Mouse (Mus musculus): ENCODE results near the gene 2310061I04Rik. TPM values are rescaled to one million over a fixed set of nuclear protein-coding genes. Genes with fewer than 3 reads are reported as not detected.

Gene 2310061I04Rik
- polyA plus RNA-seq, 1 experiment from 2014 or later: 61.5 TPM

GRCm38 (mm10) chr17:35922566-35922965, 25.3 kb upstream of the 2310061I04Rik start:
- ATAC-seq: no peak
- no peaks in the 10 kb centered on the region for H3K27me3 ChIP-seq
- DNase-seq (ENCODE audit: low read depth, low spot score): no peak
- in situ Hi-C loops (cut with MboI; ENCODE audit: low pct_unique_long_range_greater_than_20kb): loop anchor here (25.0 kb wide), 1 partner anchor 1810 kb away; the partner anchor contains the start of genes Brd2 and H2-DMa
- TF ChIP-seq CTCF (IDR thresholded peaks at IDR 0.05): no peak
- CTCF ChIA-PET: no interaction called here
- POLR2A ChIA-PET: interaction anchor here (0.6 kb wide), 1 partner anchor 1980 kb away, joined by 3 read pairs; no protein-coding TSS in a partner anchor

- ChIA-PET POLR2A (interaction anchor here (0.6 kb wide), 1 partner anchor 1008 kb away, joined by 4 read pairs; no protein-coding TSS in a partner anchor), CTCF (interaction anchor here (0.9 kb wide), 1 partner anchor 22 kb away, joined by 3 read pairs; no protein-coding TSS in a partner anchor)
- no peak for TF ChIP-seq CTCF (IDR thresholded peaks at IDR 0.05)
- DNase-seq (ENCODE audit: low read depth, low spot score): no peak
- no peaks in the 10 kb centered on the region for H3K27me3 ChIP-seq
- in situ Hi-C loops (cut with MboI; ENCODE audit: low pct_unique_long_range_greater_than_20kb): loop anchor here (25.0 kb wide), 1 partner anchor 1809 kb away; the partner anchor contains the start of genes Brd2 and H2-DMa
- ATAC-seq: no peak
Measured at GRCm38 (mm10) chr17:35921710-35922109, 24.5 kb upstream of the 2310061I04Rik start.

- POLR2A ChIA-PET: interaction anchor here (0.6 kb wide), 1 partner anchor 1009 kb away, joined by 4 read pairs; no protein-coding TSS in a partner anchor
- H3K27me3 ChIP-seq: no peaks in the 10 kb centered on the region
- CTCF ChIA-PET: interaction anchor here (0.9 kb wide), 1 partner anchor 21 kb away, joined by 3 read pairs; no protein-coding TSS in a partner anchor
- TF ChIP-seq CTCF (IDR thresholded peaks at IDR 0.05): no peak
- DNase-seq (ENCODE audit: low read depth, low spot score) (no peak), ATAC-seq (no peak)
- in situ Hi-C loops (cut with MboI; ENCODE audit: low pct_unique_long_range_greater_than_20kb): loop anchor here (25.0 kb wide), 1 partner anchor 1809 kb away; the partner anchor contains the start of genes Brd2 and H2-DMa
Measured at GRCm38 (mm10) chr17:35920862-35921562, 23.8 kb upstream of the 2310061I04Rik start.

GRCm38 (mm10) chr17:35920384-35920783, 23.2 kb upstream of the 2310061I04Rik start:
- no peaks in the 10 kb centered on the region for H3K27me3 ChIP-seq
- POLR2A ChIA-PET: no interaction called here
- CTCF ChIA-PET: interaction anchor here (2.6 kb wide), 1 partner anchor 73 kb away, joined by 11 read pairs; no protein-coding TSS in a partner anchor
- ATAC-seq (no peak), DNase-seq (ENCODE audit: low read depth, low spot score) (no peak)
- in situ Hi-C loops (cut with MboI; ENCODE audit: low pct_unique_long_range_greater_than_20kb): loop anchor here (25.0 kb wide), 1 partner anchor 1808 kb away; the partner anchor contains the start of genes Brd2 and H2-DMa
- no peak for TF ChIP-seq CTCF (IDR thresholded peaks at IDR 0.05)

- no peaks in the 10 kb centered on the region for H3K27me3 ChIP-seq
- in situ Hi-C loops (cut with MboI; ENCODE audit: low pct_unique_long_range_greater_than_20kb): loop anchor here (5.0 to 25.0 kb wide), 2 partner anchors 83 to 1808 kb away; partner anchors contain the start of genes Brd2, H2-DMa and Tubb5
- ATAC-seq (no peak), DNase-seq (ENCODE audit: low read depth, low spot score) (no peak)
- TF ChIP-seq CTCF (IDR thresholded peaks at IDR 0.05): no peak
- CTCF ChIA-PET: interaction anchor here (2.3 to 2.6 kb wide), 2 partner anchors 13 to 74 kb away, joined by 5 to 11 read pairs; no protein-coding TSS in a partner anchor
- POLR2A ChIA-PET: interaction anchor here (1.0 to 1.3 kb wide), 5 partner anchors 18 to 85 kb away, joined by 3 to 5 read pairs (median 4); no protein-coding TSS in a partner anchor
Measured at GRCm38 (mm10) chr17:35919864-35920301, 22.7 kb upstream of the 2310061I04Rik start.

- DNase-seq (ENCODE audit: low read depth, low spot score) (peak; percentile 82), ATAC-seq (peak; percentile 31)
- no peak for TF ChIP-seq CTCF (IDR thresholded peaks at IDR 0.05)
- POLR2A ChIA-PET: interaction anchor here (0.5 to 1.5 kb wide), 11 partner anchors 12 to 343 kb away, joined by 3 to 5 read pairs (median 4); partner anchors contain the start of genes Flot1 and Ier3
- H3K27me3 ChIP-seq: no peaks in the 10 kb centered on the region
- CTCF ChIA-PET: interaction anchor here (2.3 to 2.6 kb wide), 2 partner anchors 12 to 75 kb away, joined by 5 to 11 read pairs; no protein-coding TSS in a partner anchor
- in situ Hi-C loops (cut with MboI; ENCODE audit: low pct_unique_long_range_greater_than_20kb): loop anchor here (5.0 to 25.0 kb wide), 2 partner anchors 82 to 1807 kb away; partner anchors contain the start of genes Brd2, H2-DMa and Tubb5
Measured at GRCm38 (mm10) chr17:35919060-35919715, 22.0 kb upstream of the 2310061I04Rik start.

GRCm38 (mm10) chr17:35918276-35919059, 21.2 kb upstream of the 2310061I04Rik start:
- H3K27me3 ChIP-seq: no peaks in the 10 kb centered on the region
- ChIA-PET POLR2A (interaction anchor here (0.5 to 1.5 kb wide), 9 partner anchors 10 to 342 kb away, joined by 3 to 5 read pairs (median 3); partner anchors contain the start of gene Flot1), CTCF (interaction anchor here (2.3 to 2.6 kb wide), 2 partner anchors 11 to 75 kb away, joined by 5 to 11 read pairs; no protein-coding TSS in a partner anchor)
- no peak for DNase-seq (ENCODE audit: low read depth, low spot score)
- ATAC-seq: no peak
- no peak for TF ChIP-seq CTCF (IDR thresholded peaks at IDR 0.05)
- in situ Hi-C loops (cut with MboI; ENCODE audit: low pct_unique_long_range_greater_than_20kb): loop anchor here (5.0 to 25.0 kb wide), 2 partner anchors 81 to 1806 kb away; partner anchors contain the start of genes Brd2, H2-DMa and Tubb5

- in situ Hi-C loops (cut with MboI; ENCODE audit: low pct_unique_long_range_greater_than_20kb): loop anchor here (5.0 to 25.0 kb wide), 2 partner anchors 80 to 1805 kb away; partner anchors contain the start of genes Brd2, H2-DMa and Tubb5
- CTCF ChIA-PET: interaction anchor here (2.3 to 2.6 kb wide), 2 partner anchors 10 to 76 kb away, joined by 5 to 11 read pairs; no protein-coding TSS in a partner anchor
- H3K27me3 ChIP-seq: no peaks in the 10 kb centered on the region
- TF ChIP-seq CTCF (IDR thresholded peaks at IDR 0.05): no peak
- DNase-seq (ENCODE audit: low read depth, low spot score) (no peak), ATAC-seq (no peak)
- POLR2A ChIA-PET: interaction anchor here (1.1 to 1.5 kb wide), 2 partner anchors 9 to 81 kb away, joined by 3 to 5 read pairs; no protein-coding TSS in a partner anchor
Measured at GRCm38 (mm10) chr17:35917463-35918251, 20.4 kb upstream of the 2310061I04Rik start.
